In genomic region chr4:98003323-98004107, GRCm38 (mm10) we compare ENCODE assay signal across 8 mouse cellular contexts.
DNase-seq lines count a peak whose midpoint lies in the region; ATAC-seq lines count a peak whose summit lies in the region.

No protein-coding gene starts in this region.

- peak overlapping the region; percentile 89 for H3K27ac ChIP-seq in forebrain, embryonic 13.5 days
- peak overlapping the region; percentile 79 for H3K27ac ChIP-seq in hindbrain, embryonic 15.5 days (replicated peaks)
- peak overlapping the region; percentile 62 for H3K27ac ChIP-seq in liver, embryonic 12.5 days
- peak overlapping the region; percentile 38 for H3K27ac ChIP-seq in neural tube, embryonic 12.5 days

- H3K9ac ChIP-seq in forebrain, embryonic 13.5 days = no peak overlapping the region; the same call in 1 of the 2 replicates
- no peak overlapping the region for H3K9ac ChIP-seq in hindbrain, embryonic 15.5 days
- H3K9ac ChIP-seq in liver, embryonic 12.5 days = no peak overlapping the region
- H3K9ac ChIP-seq in neural tube, embryonic 12.5 days = no peak overlapping the region

- DNase-seq in adrenal gland, adult 2 months = peak; percentile 35
- DNase-seq in adrenal gland, adult 8-10 months = no peak
- no peak for DNase-seq in MN1 (ENCODE audit: low spot score)

- no peak overlapping the region for H3K4me3 ChIP-seq in forebrain, embryonic 13.5 days
- no peak overlapping the region for H3K4me3 ChIP-seq in hindbrain, embryonic 15.5 days
- no peak overlapping the region for H3K4me3 ChIP-seq in liver, embryonic 12.5 days
- no peak overlapping the region for H3K4me3 ChIP-seq in neural tube, embryonic 12.5 days

- 20% methylated on average over 12 of the region's 12 CpGs for WGBS in forebrain, embryonic 13.5 days
- 22% methylated on average over 12 of the region's 12 CpGs for WGBS in hindbrain, embryonic 15.5 days
- WGBS in liver, embryonic 12.5 days (ENCODE audit: insufficient replicate concordance) = 29% methylated on average over 12 of the region's 12 CpGs
- WGBS in neural tube, embryonic 12.5 days = 16% methylated on average over 12 of the region's 12 CpGs

- no peaks in the 10 kb centered on the region for H3K9me3 ChIP-seq in forebrain, embryonic 13.5 days (replicated peaks)
- H3K9me3 ChIP-seq in hindbrain, embryonic 15.5 days = no peaks in the 10 kb centered on the region
- no peaks in the 10 kb centered on the region for H3K9me3 ChIP-seq in liver, embryonic 12.5 days (replicated peaks)
- H3K9me3 ChIP-seq in neural tube, embryonic 12.5 days = no peaks in the 10 kb centered on the region

- H3K4me2 ChIP-seq in forebrain, embryonic 13.5 days = peak overlapping the region; percentile 30
- peak overlapping the region; percentile 20; the same call in 1 of the 2 replicates for H3K4me2 ChIP-seq in hindbrain, embryonic 15.5 days
- no peak overlapping the region for H3K4me2 ChIP-seq in liver, embryonic 12.5 days
- 0 out of 2 replicates have a peak overlapping the region, but pooled peaks have one; percentile 22 for H3K4me2 ChIP-seq in neural tube, embryonic 12.5 days (replicated peaks)

- ATAC-seq in forebrain, embryonic 13.5 days = peak; percentile 88
- peak; percentile 73 for ATAC-seq in hindbrain, embryonic 15.5 days (ENCODE audit: low FRiP score, low read depth)
- no peak for ATAC-seq in liver, embryonic 12.5 days
- ATAC-seq in neural tube, embryonic 12.5 days (ENCODE audit: low FRiP score, low read depth) = peak; percentile 73
- no peak for ATAC-seq in megakaryocyte, adult 5-6 weeks (ENCODE audit: poor library complexity, severe bottlenecking)

- H3K4me1 ChIP-seq in forebrain, embryonic 13.5 days = peaks cover 59% of the 10 kb centered on the region
- peaks cover 26% of the 10 kb centered on the region for H3K4me1 ChIP-seq in hindbrain, embryonic 15.5 days (replicated peaks)
- peaks cover 8% of the 10 kb centered on the region; the same call in 1 of the 2 replicates for H3K4me1 ChIP-seq in liver, embryonic 12.5 days
- peaks cover 20% of the 10 kb centered on the region for H3K4me1 ChIP-seq in neural tube, embryonic 12.5 days

- peaks cover 16% of the 10 kb centered on the region for H3K36me3 ChIP-seq in forebrain, embryonic 13.5 days (ENCODE audit: poor library complexity, severe bottlenecking)
- H3K36me3 ChIP-seq in hindbrain, embryonic 15.5 days = no peaks in the 10 kb centered on the region
- no peaks in the 10 kb centered on the region for H3K36me3 ChIP-seq in liver, embryonic 12.5 days
- peaks cover 5% of the 10 kb centered on the region; the same call in 1 of the 2 replicates for H3K36me3 ChIP-seq in neural tube, embryonic 12.5 days

- no peaks in the 10 kb centered on the region for H3K27me3 ChIP-seq in forebrain, embryonic 13.5 days
- no peaks in the 10 kb centered on the region for H3K27me3 ChIP-seq in hindbrain, embryonic 15.5 days
- H3K27me3 ChIP-seq in liver, embryonic 12.5 days (replicated peaks) = no peaks in the 10 kb centered on the region
- no peaks in the 10 kb centered on the region for H3K27me3 ChIP-seq in neural tube, embryonic 12.5 days (replicated peaks)

Comparison
In these comparisons a context has a peak if more than half of its experiments do, and no peak if none do; other contexts are left out.
1. ATAC-seq: peak in forebrain, embryonic 13.5 days (single experiment), hindbrain, embryonic 15.5 days (single experiment) and neural tube, embryonic 12.5 days (single experiment); none in liver, embryonic 12.5 days (single experiment) and megakaryocyte, adult 5-6 weeks (single experiment).
2. H3K27ac ChIP-seq: peak in every context shown above with its lines; median percentile 89 in forebrain, embryonic 13.5 days; 79 in hindbrain, embryonic 15.5 days; 62 in liver, embryonic 12.5 days; 38 in neural tube, embryonic 12.5 days.